Mouse (Mus musculus): ENCODE measurements around the gene Nrde2.

The Nrde2 gene

DNA sequence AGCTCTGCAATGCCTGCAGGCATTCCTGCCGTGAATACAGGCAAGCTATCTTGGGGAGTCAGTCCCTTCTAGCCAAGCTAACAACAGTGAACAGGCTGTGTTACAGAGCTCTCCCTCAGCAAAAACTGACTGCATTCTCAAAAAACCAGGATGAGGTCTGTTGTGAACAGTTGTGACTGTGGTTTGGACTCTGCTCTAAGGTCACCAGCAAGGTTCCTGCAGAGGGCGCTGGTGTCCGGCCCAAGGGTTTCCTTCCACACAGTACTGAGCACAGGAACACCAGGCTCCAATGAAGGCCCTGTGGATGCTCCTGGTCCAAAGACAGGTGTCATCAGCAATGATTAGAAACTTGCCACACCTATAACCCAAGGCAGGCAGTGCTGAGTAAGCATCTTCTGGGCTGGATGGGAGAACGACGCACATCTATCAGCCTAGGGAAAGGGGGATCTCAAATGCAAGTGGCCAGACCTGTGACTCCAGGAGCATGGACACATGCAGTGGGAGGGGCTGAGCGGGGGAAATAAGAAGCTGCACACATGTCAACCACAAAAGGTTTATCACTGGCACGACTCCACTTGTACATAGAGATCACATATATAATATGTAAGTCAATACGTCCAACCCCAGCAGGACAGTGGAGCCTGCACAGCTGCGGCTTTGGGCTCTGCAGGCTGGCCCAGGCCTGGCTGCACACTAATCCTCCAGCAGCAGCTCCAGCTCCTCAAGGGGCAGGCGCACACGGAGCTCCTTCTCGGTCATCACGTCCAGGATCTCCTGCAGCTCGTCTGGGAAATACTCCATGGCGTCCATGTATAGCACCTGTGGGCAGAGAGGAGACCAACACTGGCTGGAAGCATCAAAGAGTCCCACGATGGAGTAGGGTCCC lies 34.3 kb downstream of the Nrde2 start:
- no peak for DNase-seq

DNA sequence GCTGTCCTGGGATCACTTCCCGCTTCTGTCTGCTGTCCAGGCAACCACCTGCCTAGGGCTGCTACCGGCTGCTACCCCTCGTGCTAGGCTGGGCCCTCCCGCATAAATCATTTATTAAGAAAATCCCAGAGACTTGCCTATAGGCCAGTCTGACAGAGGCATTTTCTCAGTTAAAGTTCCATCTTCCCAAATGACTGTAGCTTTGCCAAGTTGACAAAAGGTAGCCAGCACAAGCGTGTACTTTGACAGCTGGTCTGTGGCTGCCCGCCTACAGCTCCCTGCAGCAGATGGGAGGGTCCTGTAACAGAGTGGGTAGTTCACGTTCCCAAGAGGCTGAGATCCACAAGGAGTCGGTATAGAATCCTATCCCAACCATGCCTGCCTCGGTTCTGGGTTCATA lies 36.0 kb downstream of the Nrde2 start:
- no peak for DNase-seq

DNA sequence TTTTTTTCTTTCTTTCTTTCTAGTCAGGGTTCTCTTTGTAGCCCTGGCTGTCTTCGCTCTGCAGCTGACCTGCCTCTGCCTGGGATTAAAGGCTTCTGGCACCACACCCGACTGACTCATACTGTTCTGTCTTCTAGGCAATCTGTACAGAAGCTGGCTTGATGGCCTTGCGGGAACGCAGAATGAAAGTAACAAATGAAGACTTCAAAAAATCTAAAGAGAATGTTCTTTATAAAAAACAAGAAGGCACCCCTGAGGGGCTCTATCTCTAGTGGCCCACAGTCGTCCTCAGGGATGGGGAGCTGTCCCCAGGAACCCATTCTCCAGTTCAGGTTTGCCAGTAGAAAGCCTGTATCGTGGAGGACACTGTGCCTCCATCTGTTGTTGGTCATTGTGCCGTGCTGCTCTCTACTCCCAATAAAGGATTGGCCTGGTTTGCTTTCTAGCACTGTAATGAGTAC lies 36.5 kb downstream of the Nrde2 start:
- no peak for DNase-seq

DNA sequence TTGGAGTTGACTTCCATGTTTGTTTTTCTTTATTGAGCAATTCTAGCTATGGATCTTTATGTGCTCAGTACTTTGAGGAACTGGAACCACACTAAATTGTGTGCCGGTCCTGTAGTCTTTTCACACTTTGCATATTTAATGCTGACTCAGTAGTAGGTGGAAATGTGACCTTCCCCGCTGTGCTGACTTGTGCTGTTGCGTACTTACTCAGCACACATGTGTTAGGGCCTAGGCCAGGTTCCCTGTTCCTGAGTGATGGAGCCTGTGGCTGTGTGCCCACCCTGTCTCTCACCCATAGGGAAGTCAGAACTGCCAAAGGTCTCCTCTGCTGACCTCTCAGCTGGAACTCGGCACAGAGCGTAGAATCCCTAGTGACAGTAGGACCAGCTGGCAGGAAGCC lies 43.5 kb downstream of the Nrde2 start:
- DNase-seq: no peak

GRCm38 (mm10) chr12:100109986-100110696 lies 49.3 kb downstream of the Nrde2 start, which contains the start of gene Psmc1:
Psmc1 (plus strand) TSS chr12:100110154.
- peak; percentile 88 for DNase-seq

- DNase-seq: no peak
Measured at GRCm38 (mm10) chr12:100107436-100107835, 52.0 kb downstream of the Nrde2 start.

- DNase-seq: peak; percentile 78
Measured at GRCm38 (mm10) chr12:100106275-100106895, 53.1 kb downstream of the Nrde2 start.

GRCm38 (mm10) chr12:100104530-100104929 lies 54.9 kb downstream of the Nrde2 start:
- no peak for DNase-seq

- no peak for DNase-seq
Measured at GRCm38 (mm10) chr12:100101651-100102050, 57.8 kb downstream of the Nrde2 start.

GRCm38 (mm10) chr12:100100707-100101030 lies 58.8 kb downstream of the Nrde2 start:
- no peak for DNase-seq

GRCm38 (mm10) chr12:100099971-100100706 lies 59.3 kb downstream of the Nrde2 start:
- no peak for DNase-seq

DNA sequence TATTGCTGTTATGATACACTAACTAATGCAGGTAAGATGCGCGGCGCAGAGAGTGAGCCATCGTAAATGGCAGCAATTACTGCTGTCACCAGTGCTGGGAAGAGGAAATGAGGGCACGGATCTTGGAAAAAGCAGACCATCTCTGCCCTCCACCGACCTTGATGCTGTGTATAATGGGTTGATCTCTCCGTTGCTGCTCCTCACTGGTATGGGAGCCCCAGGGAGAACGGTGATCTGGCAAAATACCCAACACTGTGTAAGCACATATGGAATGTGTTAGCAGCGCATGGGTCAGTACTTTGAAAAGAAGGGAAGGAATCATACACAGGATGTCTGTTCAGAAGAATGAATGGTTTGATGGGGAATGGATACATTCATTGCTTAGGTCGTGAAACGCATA lies 66.4 kb downstream of the Nrde2 start:
- DNase-seq: no peak

GRCm38 (mm10) chr12:100090750-100091149 lies 68.7 kb downstream of the Nrde2 start:
- no peak for DNase-seq

DNA sequence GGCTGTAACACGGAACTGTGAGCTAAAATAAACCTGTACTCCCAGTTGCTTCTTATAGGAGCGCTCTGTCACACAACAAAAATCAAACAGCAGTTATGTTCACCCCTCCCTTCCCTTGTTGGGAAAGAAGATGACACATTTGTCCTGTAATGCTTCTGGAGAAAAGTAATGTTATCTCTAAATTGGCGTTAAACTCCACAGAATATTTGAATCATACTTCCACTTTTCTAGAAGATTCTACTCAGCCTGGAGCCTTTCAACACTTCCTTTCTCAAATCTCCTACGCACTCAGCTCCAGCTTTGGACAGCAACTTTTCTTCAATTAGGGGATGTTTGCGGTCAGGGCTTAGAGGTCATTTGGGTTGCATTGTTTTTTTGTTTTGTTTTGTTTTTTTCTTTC lies 70.2 kb downstream of the Nrde2 start:
- DNase-seq: no peak

GRCm38 (mm10) chr12:100088026-100088425 lies 71.4 kb downstream of the Nrde2 start:
- no peak for DNase-seq

GRCm38 (mm10) chr12:100079636-100080286 lies 79.7 kb downstream of the Nrde2 start:
- no peak for DNase-seq

- no peak for DNase-seq
Measured at GRCm38 (mm10) chr12:100075715-100076114, 83.7 kb downstream of the Nrde2 start.
